ENCODE assay signal across 24 mouse cellular contexts in the genomic region with DNA sequence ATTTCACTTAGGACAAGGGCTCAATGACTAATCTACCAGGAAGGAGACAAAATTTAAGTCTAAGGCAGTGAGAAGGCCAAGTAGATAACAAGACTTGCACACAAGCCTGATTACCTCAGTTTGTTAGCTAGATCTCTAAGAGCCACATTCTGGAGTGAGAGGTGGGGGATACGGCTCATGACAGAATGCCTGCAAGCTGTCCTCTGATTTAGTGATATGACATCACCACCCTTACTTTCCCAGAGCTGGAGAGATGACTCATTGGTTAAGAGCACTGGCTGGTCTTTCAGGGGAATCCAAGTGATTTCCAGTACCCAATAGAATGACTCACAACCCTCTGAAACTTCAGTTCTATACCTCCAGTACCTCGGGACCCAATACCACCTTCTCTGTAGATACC.
A peak's percentile ranks its signal among the peaks of the same experiment; 100 is the strongest.
DNase-seq lines count a peak whose midpoint lies in the region; ATAC-seq and TF ChIP-seq lines count a peak whose summit lies in the region.
"Had no signal": no experiment of that assay in that cellular context is flagged by ENCODE, and none has a peak within 500 bp of the region (broad histone marks: within the 10 kb centered on the region; RNA-seq: fewer than 3 reads in every experiment).

No protein-coding gene starts in this region.

- H3K4me3 ChIP-seq in heart, embryonic 11.5 days (ENCODE audit: low read depth, low read length), result no peak overlapping the region
- no peak overlapping the region for H3K4me3 ChIP-seq in ES-E14 (ENCODE audit: insufficient read depth in 1 of 2, low read depth in 1 of 2, low read length in 2 of 2, poor library complexity in 1 of 2, severe bottlenecking in 1 of 2)
- H3K4me3 ChIP-seq in hindbrain, embryonic 12.5 days, result no peak overlapping the region
- H3K4me3 ChIP-seq: embryonic facial prominence, embryonic 13.5 days; hindbrain, embryonic 13.5 days; midbrain, embryonic 10.5 days; midbrain, embryonic 15.5 days; neural tube, embryonic 12.5 days had no signal

- TF ChIP-seq CTCF in Patski (IDR thresholded peaks at IDR 0.05), result no peak

- no peaks in the 10 kb centered on the region for H3K36me3 ChIP-seq in heart, embryonic 11.5 days (ENCODE audit: control insufficient read depth, insufficient read depth, low read length)
- H3K36me3 ChIP-seq in ES-E14 (ENCODE audit: control insufficient read depth, insufficient read depth, low read length, poor library complexity, severe bottlenecking), result no peaks in the 10 kb centered on the region
- H3K36me3 ChIP-seq in hindbrain, embryonic 12.5 days, result no peaks in the 10 kb centered on the region
- H3K36me3 ChIP-seq: embryonic facial prominence, embryonic 13.5 days; hindbrain, embryonic 13.5 days; midbrain, embryonic 10.5 days; midbrain, embryonic 15.5 days; neural tube, embryonic 12.5 days had no signal

- peak; percentile 42 for DNase-seq in heart, adult 11 months
- peak; percentile 10 to 70 for DNase-seq in layer of hippocampus, adult 18-20 months (ENCODE audit: low spot score in 2 of 2)
- DNase-seq in layer of hippocampus, postnatal 14 days (ENCODE audit: low spot score in 2 of 2), result no peak
- DNase-seq in ES-E14 (ENCODE audit: low read depth, low spot score), result peak; percentile 7
- peak; percentile 28 for DNase-seq in Patski (ENCODE audit: low read depth, low spot score)
- no peak for DNase-seq in right cerebral cortex, postnatal 14 days
- DNase-seq: adrenal gland, postnatal 10 days; cerebellum, adult 11-12 months; cerebellum, postnatal 10 days; forebrain, postnatal 0 days; kidney, postnatal 4 days; liver; lung, adult 2 months; thymus, postnatal 4 days had no signal

- no peak overlapping the region for H3K4me2 ChIP-seq in heart, embryonic 11.5 days
- H3K4me2 ChIP-seq in hindbrain, embryonic 12.5 days (replicated peaks), result no peak overlapping the region
- H3K4me2 ChIP-seq: embryonic facial prominence, embryonic 13.5 days; hindbrain, embryonic 13.5 days; midbrain, embryonic 15.5 days; neural tube, embryonic 12.5 days had no signal

- H3K4me1 ChIP-seq in heart, embryonic 11.5 days (ENCODE audit: control insufficient read depth, insufficient read depth, low read length), result no peaks in the 10 kb centered on the region; the same call in 1 of the 2 replicates
- H3K4me1 ChIP-seq in ES-E14 (ENCODE audit: control insufficient read depth in 2 of 2, insufficient read depth in 2 of 2, low read length in 2 of 2, poor library complexity in 1 of 2), result no peaks in the 10 kb centered on the region
- no peaks in the 10 kb centered on the region; the same call in 1 of the 2 replicates for H3K4me1 ChIP-seq in hindbrain, embryonic 12.5 days
- H3K4me1 ChIP-seq: hindbrain, embryonic 13.5 days; midbrain, embryonic 10.5 days; midbrain, embryonic 15.5 days; neural tube, embryonic 12.5 days had no signal

- no peaks in the 10 kb centered on the region for H3K27me3 ChIP-seq in heart, embryonic 11.5 days (ENCODE audit: control insufficient read depth, insufficient read depth, low read length)
- H3K27me3 ChIP-seq in Patski, result no peaks in the 10 kb centered on the region
- H3K27me3 ChIP-seq in hindbrain, embryonic 12.5 days, result no peaks in the 10 kb centered on the region
- H3K27me3 ChIP-seq: embryonic facial prominence, embryonic 13.5 days; hindbrain, embryonic 13.5 days; midbrain, embryonic 15.5 days; neural tube, embryonic 12.5 days had no signal

- in situ Hi-C loops in ES-E14 (cut with MboI; ENCODE audit: low sequenced_read_pairs in 2 of 2, unreplicated experiment in 2 of 2), result no loop called here
- in situ Hi-C loops in Patski (cut with MboI; ENCODE audit: low pct_unique_long_range_greater_than_20kb), result loop anchor here (5.0 kb wide), 2 partner anchors 158 to 413 kb away; a partner anchor contains a TSS

- POLR2A ChIA-PET in Patski (lab: Charles Lee), result interaction anchor here (0.5 kb wide), 1 partner anchor 50 kb away, joined by 3 read pairs; no protein-coding TSS in a partner anchor

- CTCF ChIA-PET in Patski (lab: Charles Lee), result interaction anchor here (1.1 to 1.4 kb wide), 2 partner anchors 8 to 81 kb away, joined by 3 read pairs; no protein-coding TSS in a partner anchor

- no peak overlapping the region for H3K9ac ChIP-seq in heart, embryonic 11.5 days (ENCODE audit: low read depth, low read length)
- no peak overlapping the region for H3K9ac ChIP-seq in ES-E14 (ENCODE audit: insufficient read depth, low read depth, low read length, poor library complexity, severe bottlenecking)
- H3K9ac ChIP-seq in hindbrain, embryonic 12.5 days, result no peak overlapping the region
- H3K9ac ChIP-seq: embryonic facial prominence, embryonic 13.5 days; forebrain, postnatal 0 days; hindbrain, embryonic 13.5 days; liver, embryonic 14.5 days; midbrain, embryonic 15.5 days; neural tube, embryonic 12.5 days had no signal

- no peak for ATAC-seq in heart, embryonic 11.5 days (replicated peaks; ENCODE audit: insufficient number of reproducible peaks, low FRiP score, low TSS enrichment)
- ATAC-seq in Patski, result no peak
- no peak for ATAC-seq in hindbrain, embryonic 12.5 days (ENCODE audit: low FRiP score)
- ATAC-seq: forebrain, postnatal 0 days; intestine, embryonic 16.5 days; midbrain, embryonic 15.5 days had no signal

- H3K27ac ChIP-seq in heart, embryonic 11.5 days (ENCODE audit: low read depth, low read length), result no peak overlapping the region
- H3K27ac ChIP-seq in ES-E14 (ENCODE audit: insufficient read depth, low read depth, low read length, poor library complexity, severe bottlenecking), result no peak overlapping the region
- no peak overlapping the region for H3K27ac ChIP-seq in hindbrain, embryonic 12.5 days
- H3K27ac ChIP-seq: embryonic facial prominence, embryonic 13.5 days; hindbrain, embryonic 13.5 days; kidney, postnatal 0 days; liver, embryonic 14.5 days; midbrain, embryonic 10.5 days; midbrain, embryonic 15.5 days; neural tube, embryonic 12.5 days had no signal

- H3K9me3 ChIP-seq in heart, embryonic 11.5 days (replicated peaks; ENCODE audit: control insufficient read depth, low read length), result no peaks in the 10 kb centered on the region
- H3K9me3 ChIP-seq in ES-E14 (ENCODE audit: control insufficient read depth, insufficient read depth, low read depth, low read length), result no peaks in the 10 kb centered on the region
- H3K9me3 ChIP-seq in hindbrain, embryonic 12.5 days (replicated peaks), result no peaks in the 10 kb centered on the region
- H3K9me3 ChIP-seq: embryonic facial prominence, embryonic 13.5 days; hindbrain, embryonic 13.5 days; midbrain, embryonic 10.5 days; midbrain, embryonic 15.5 days; neural tube, embryonic 12.5 days had no signal

- WGBS in heart, embryonic 11.5 days (ENCODE audit: insufficient replicate concordance), result 29% methylated on average over 2 of the region's 2 CpGs
- WGBS in hindbrain, embryonic 12.5 days, result 92% methylated on average over 2 of the region's 2 CpGs

TF ChIP-seq in ES-E14, 5 proteins besides CTCF, POLR2A, EP300 and RAD21:
- TF ChIP-seq MAFK (IDR thresholded peaks at IDR 0.05; ENCODE audit: insufficient read depth, low read depth, low read length), result no peak
- TF ChIP-seq CHD2 (IDR thresholded peaks at IDR 0.05; ENCODE audit: low read depth, low read length), result no peak
- TF ChIP-seq HCFC1 (IDR thresholded peaks at IDR 0.05; ENCODE audit: borderline replicate concordance, insufficient read depth, low read length), result no peak
- no peak for TF ChIP-seq ZNF384 (IDR thresholded peaks at IDR 0.05; ENCODE audit: low read depth, low read length)
- TF ChIP-seq ZC3H11A (IDR thresholded peaks at IDR 0.05; ENCODE audit: borderline replicate concordance, low read depth, low read length), result no peak

Comparison
In these comparisons a context has a peak if more than half of its experiments do, and no peak if none do; other contexts are left out.
1. DNase-seq: peak in heart, adult 11 months (single experiment), layer of hippocampus, adult 18-20 months (2 of 2), ES-E14 (single experiment) and Patski (single experiment); none in layer of hippocampus, postnatal 14 days (0 of 2) and right cerebral cortex, postnatal 14 days (single experiment).